Mouse (Mus musculus) layer of hippocampus, adult 18-20 months (tissue): ENCODE data around the gene Macrod2. TPM values are rescaled to one million over a fixed set of nuclear protein-coding genes. Genes with fewer than 3 reads are reported as not detected.
A peak's percentile ranks its signal among the peaks of the same experiment; 100 is the strongest.

Experiments used
- DNase-seq, 2 experiments: peaks; one replicate each; pipeline ENCODE4 v3.0.0; 2022; ENCODE audit warnings: low spot score in 2 of 2
- total RNA-seq, 2 experiments: library from RNA; stranded (reverse); gene quantifications; 2 replicates each; pipeline ENCODE4 v1.2.3; 2021

Gene Macrod2
- total RNA-seq, 2 experiments from 2014 or later = 48.7 to 52.0 TPM

- no peak for DNase-seq
Observed at GRCm38 (mm10) chr2:141419806-141420205, 1024.7 kb downstream of the Macrod2 start.

GRCm38 (mm10) chr2:141434084-141434483 lies 1039.0 kb downstream of the Macrod2 start:
- DNase-seq = no peak

- peak; percentile 32 to 60 for DNase-seq
Observed at GRCm38 (mm10) chr2:141434731-141435570, 1039.8 kb downstream of the Macrod2 start.

- no peak for DNase-seq
Observed at GRCm38 (mm10) chr2:141441896-141442295, 1046.8 kb downstream of the Macrod2 start.

GRCm38 (mm10) chr2:141449078-141449680 lies 1054.1 kb downstream of the Macrod2 start:
- DNase-seq = no peak

GRCm38 (mm10) chr2:141463946-141464345 lies 1068.8 kb downstream of the Macrod2 start:
- DNase-seq = no peak

- DNase-seq = peak in 1 of 2 experiments; percentile 53
Observed at GRCm38 (mm10) chr2:141472791-141473190, 1077.7 kb downstream of the Macrod2 start.

- DNase-seq = no peak
Observed at GRCm38 (mm10) chr2:141477585-141477984, 1082.5 kb downstream of the Macrod2 start.

- no peak for DNase-seq
Observed at GRCm38 (mm10) chr2:141490518-141490917, 1095.4 kb downstream of the Macrod2 start.

GRCm38 (mm10) chr2:141505451-141505850 lies 1110.3 kb downstream of the Macrod2 start:
- no peak for DNase-seq

GRCm38 (mm10) chr2:141507929-141508897 lies 1113.1 kb downstream of the Macrod2 start:
- no peak for DNase-seq

- DNase-seq = no peak
Observed at GRCm38 (mm10) chr2:141514976-141515375, 1119.9 kb downstream of the Macrod2 start.

- DNase-seq = peak; percentile 8 to 40
Observed at GRCm38 (mm10) chr2:141522081-141522480, 1127.0 kb downstream of the Macrod2 start.

GRCm38 (mm10) chr2:141545877-141546276 lies 1150.8 kb downstream of the Macrod2 start:
- DNase-seq = no peak

GRCm38 (mm10) chr2:141551701-141552100 lies 1156.6 kb downstream of the Macrod2 start:
- no peak for DNase-seq

GRCm38 (mm10) chr2:141556747-141557146 lies 1161.6 kb downstream of the Macrod2 start:
- DNase-seq = no peak

- DNase-seq = no peak
Observed at GRCm38 (mm10) chr2:141558242-141558827, 1163.2 kb downstream of the Macrod2 start.

GRCm38 (mm10) chr2:141565986-141566385 lies 1170.9 kb downstream of the Macrod2 start:
- DNase-seq = no peak

GRCm38 (mm10) chr2:141571360-141571759 lies 1176.3 kb downstream of the Macrod2 start:
- DNase-seq = no peak

- DNase-seq = no peak
Observed at GRCm38 (mm10) chr2:141578206-141578605, 1183.1 kb downstream of the Macrod2 start.

- DNase-seq = no peak
Observed at GRCm38 (mm10) chr2:141582431-141582830, 1187.3 kb downstream of the Macrod2 start.
